Comparison of ENCODE assay signal across 30 mouse cellular contexts in the genomic region with DNA sequence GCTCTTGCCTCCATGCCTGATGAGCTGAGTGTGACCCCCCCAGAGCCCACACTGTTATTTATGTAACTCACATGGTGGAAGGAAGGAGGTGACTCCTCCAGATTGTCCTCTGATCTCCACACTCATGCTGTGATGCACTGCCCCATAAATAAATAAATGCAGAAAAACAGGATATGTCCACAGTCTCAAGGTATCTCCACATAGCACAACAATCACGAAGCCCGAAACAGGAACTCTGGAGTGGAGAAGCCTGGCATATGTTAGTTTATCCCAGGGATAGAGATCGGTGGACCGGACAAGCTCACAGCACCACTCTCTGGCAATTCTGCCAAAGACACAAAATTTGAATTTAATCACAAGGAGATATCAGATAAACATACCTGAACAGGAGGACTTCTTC. TPM values are rescaled to one million over a fixed set of nuclear protein-coding genes. Genes with fewer than 3 reads are reported as not detected.
"Had no signal": no experiment of that assay in that cellular context is flagged by ENCODE, and none has a peak within 500 bp of the region (broad histone marks: within the 10 kb centered on the region; RNA-seq: fewer than 3 reads in every experiment).

No protein-coding gene starts in this region.

- ATAC-seq: forebrain, embryonic 16.5 days; hindbrain, postnatal 0 days; intestine, embryonic 16.5 days; liver, postnatal 0 days had no signal

- H3K4me1 ChIP-seq: hindbrain, embryonic 13.5 days; hindbrain, embryonic 15.5 days; liver, embryonic 13.5 days; liver, embryonic 15.5 days had no signal

- H3K36me3 ChIP-seq: heart, embryonic 10.5 days; heart, embryonic 12.5 days; hindbrain, embryonic 13.5 days; hindbrain, embryonic 15.5 days; limb, embryonic 12.5 days; liver, embryonic 13.5 days; liver, embryonic 15.5 days had no signal

- H3K4me2 ChIP-seq: heart, embryonic 12.5 days; hindbrain, embryonic 13.5 days; hindbrain, embryonic 15.5 days; limb, embryonic 12.5 days; liver, embryonic 11.5 days; liver, embryonic 13.5 days; liver, embryonic 15.5 days had no signal

- H3K9ac ChIP-seq: heart, embryonic 12.5 days; hindbrain, embryonic 13.5 days; hindbrain, embryonic 15.5 days; limb, embryonic 12.5 days; liver, embryonic 13.5 days; liver, embryonic 15.5 days; liver, postnatal 0 days had no signal

- H3K4me3 ChIP-seq: heart, embryonic 10.5 days; heart, embryonic 12.5 days; hindbrain, embryonic 13.5 days; hindbrain, embryonic 15.5 days; limb, embryonic 12.5 days; liver, embryonic 13.5 days; liver, embryonic 15.5 days had no signal

- H3K9me3 ChIP-seq: heart, embryonic 10.5 days; hindbrain, embryonic 13.5 days; hindbrain, embryonic 15.5 days; limb, embryonic 12.5 days; liver, embryonic 13.5 days; liver, embryonic 15.5 days had no signal

- DNase-seq: gastrocnemius, postnatal 14 days; gastrocnemius, postnatal 36 days; heart, adult 18-20 months; heart, postnatal 14 days; heart, postnatal 36 days; kidney, adult 11 months; kidney, adult 9 months; kidney, postnatal 25 days; layer of hippocampus, adult 9-11 months; layer of hippocampus, postnatal 36 days; left cerebral cortex, postnatal 4 days; liver; liver, embryonic 13.5 days; liver, postnatal 0 days had no signal

- H3K27me3 ChIP-seq: heart, embryonic 12.5 days; hindbrain, embryonic 13.5 days; hindbrain, embryonic 15.5 days; limb, embryonic 12.5 days; liver, embryonic 13.5 days; liver, embryonic 15.5 days had no signal

- H3K27ac ChIP-seq: heart, embryonic 10.5 days; hindbrain, embryonic 13.5 days; hindbrain, embryonic 15.5 days; hindbrain, postnatal 0 days; limb, embryonic 12.5 days; liver, embryonic 13.5 days; liver, embryonic 15.5 days had no signal

RNA-seq across cellular contexts. Expression of a gene that starts 30.3 kb away (rescaled TPM):
- polyA plus RNA-seq: forebrain, embryonic 16.5 days; heart, embryonic 10.5 days; heart, embryonic 12.5 days; heart, embryonic 14.5 days; heart, embryonic 16.5 days; hindbrain, embryonic 11.5 days; hindbrain, embryonic 13.5 days; hindbrain, embryonic 15.5 days; hindbrain, postnatal 0 days; intestine, embryonic 14.5 days; intestine, embryonic 16.5 days; large intestine, adult 2 months; limb, embryonic 12.5 days; limb, embryonic 14.5 days; liver, embryonic 11.5 days; liver, embryonic 13.5 days; liver, embryonic 15.5 days; liver, postnatal 0 days had no signal
